Mouse (Mus musculus) intestine, embryonic 14.5 days (tissue): ENCODE data around the gene Nsg2. TPM values are rescaled to one million over a fixed set of nuclear protein-coding genes. Genes with fewer than 3 reads are reported as not detected.

Experiments used
- ATAC-seq: fragments of 200-750 bp; cut with Nextera tagmentation; replicated peaks from 2 replicates; pipeline ENCODE4 v1.8.0; 2017; ENCODE audit warnings: low read depth, moderate number of reproducible peaks, moderate TSS enrichment, moderate library complexity; ENCODE audit not compliant: low FRiP score, low TSS enrichment
- DNase-seq: peaks from one replicate; pipeline ENCODE4 v3.0.0-alpha.2; 2018; ENCODE audit warnings: low spot score
- H3K27ac ChIP-seq: fragments of 300-500 bp; sonication (generic); 2 replicates; pipeline ENCODE4 v1.5.1; 2014; ENCODE audit warnings: low read depth, mild to moderate bottlenecking, control low read depth
- H3K27me3 ChIP-seq: fragments of 300-500 bp; sonication (generic); replicated peaks from 2 replicates; pipeline ENCODE4 v1.6.1; 2014; ENCODE audit warnings: low read length, control low read depth; ENCODE audit not compliant: control insufficient read depth, insufficient read depth
- H3K36me3 ChIP-seq: fragments of 300-500 bp; sonication (generic); 2 replicates; pipeline ENCODE4 v1.6.1; 2014; ENCODE audit warnings: low read length, control low read depth; ENCODE audit not compliant: control insufficient read depth, insufficient read depth
- H3K4me1 ChIP-seq: fragments of 300-500 bp; sonication (generic); replicated peaks from 2 replicates; pipeline ENCODE4 v1.6.1; 2014; ENCODE audit warnings: low read length, control low read depth, mixed read lengths; ENCODE audit not compliant: control insufficient read depth, insufficient read depth
- H3K4me2 ChIP-seq: fragments of 300-500 bp; sonication (generic); 2 replicates; pipeline ENCODE4 v1.6.1; 2014; ENCODE audit warnings: low read length
- H3K4me3 ChIP-seq: fragments of 300-500 bp; sonication (generic); 2 replicates; pipeline ENCODE4 v1.5.1; 2014; ENCODE audit warnings: low read depth, low read length, control low read depth, mixed read lengths
- H3K9ac ChIP-seq: fragments of 300-500 bp; sonication (generic); 2 replicates; pipeline ENCODE4 v1.6.1; 2014; ENCODE audit warnings: mild to moderate bottlenecking, low read length
- H3K9me3 ChIP-seq: fragments of 300-500 bp; sonication (generic); 2 replicates; pipeline ENCODE4 v1.6.1; 2016; ENCODE audit warnings: low read length, control low read depth; ENCODE audit not compliant: control insufficient read depth
- WGBS: fragments of 180-500 bp; shearing (Covaris S2); extraction: QIAGEN DNeasy Blood & Tissue Kit; methylation state at CpG from one replicate; pipeline ENCODE4 v1.1.7; 2014; 5-methylcytosine and 5-hydroxymethylcytosine counted together
- polyA plus RNA-seq: library from polyadenylated mRNA; unstranded; fragments of >200 nt; fragmentation: Nextera tagmentation; extraction: Ambion mirVana; gene quantifications from 2 replicates; pipeline ENCODE4 v1.2.1, GENCODE M21; 2014

Nsg2 gene
- polyA plus RNA-seq: 4.0 and 5.2 TPM in 2 replicates

GRCm38 (mm10) chr11:32000281-32000680 lies at the start of gene Nsg2:
Gene Nsg2 (plus strand): TSS chr11:32000463.
- Histone ChIP-seq H3K9ac (no peak within 1 kb of the TSS), H3K4me1 (peaks cover 9% of the 10 kb centered on the region; the same call in 1 of the 2 replicates), H3K36me3 (no peaks in the 10 kb centered on the region), H3K4me2 (peak within 1 kb of the TSS; percentile 43), H3K27me3 (no peaks in the 10 kb centered on the region), H3K4me3 (peak within 1 kb of the TSS; percentile 1; the same call in 1 of the 2 replicates), H3K9me3 (no peaks in the 10 kb centered on the region), H3K27ac (no peak within 1 kb of the TSS)
- DNase-seq: peak; percentile 72
- WGBS: under 1% methylated on average over 16 of the region's 16 CpGs
- peak; percentile 84; the same call in 1 of the 2 replicates for ATAC-seq

GRCm38 (mm10) chr11:31960071-31960470 lies 40.2 kb upstream of the Nsg2 start:
- Histone ChIP-seq H3K4me2 (no peak overlapping the region), H3K9ac (no peak overlapping the region), H3K27ac (no peak overlapping the region), H3K4me1 (no peaks in the 10 kb centered on the region), H3K9me3 (no peaks in the 10 kb centered on the region), H3K27me3 (no peaks in the 10 kb centered on the region), H3K4me3 (no peak overlapping the region), H3K36me3 (no peaks in the 10 kb centered on the region)
- ATAC-seq: no peak
- no peak for DNase-seq

GRCm38 (mm10) chr11:31963993-31964392 lies 36.3 kb upstream of the Nsg2 start:
- no peak overlapping the region for H3K4me2 ChIP-seq
- H3K27me3 ChIP-seq: no peaks in the 10 kb centered on the region
- H3K36me3 ChIP-seq: no peaks in the 10 kb centered on the region
- H3K9me3 ChIP-seq: no peaks in the 10 kb centered on the region
- ATAC-seq (no peak), DNase-seq (no peak)
- 95% methylated on average over 1 of the region's 1 CpGs for WGBS
- no peak overlapping the region for H3K4me3 ChIP-seq
- H3K4me1 ChIP-seq: no peaks in the 10 kb centered on the region
- H3K27ac ChIP-seq: no peak overlapping the region
- H3K9ac ChIP-seq: no peak overlapping the region

GRCm38 (mm10) chr11:31965256-31966134 lies 34.8 kb upstream of the Nsg2 start, which contains the start of gene 4930524B15Rik:
Gene 4930524B15Rik (plus strand): TSS chr11:31965592.
- DNase-seq: peak; percentile 61
- Histone ChIP-seq H3K36me3 (no peaks in the 10 kb centered on the region), H3K27ac (no peak within 1 kb of the TSS), H3K9ac (no peak within 1 kb of the TSS), H3K27me3 (no peaks in the 10 kb centered on the region), H3K4me2 (peak within 1 kb of the TSS; percentile 44), H3K4me3 (peak within 1 kb of the TSS; percentile 17), H3K9me3 (no peaks in the 10 kb centered on the region), H3K4me1 (no peaks in the 10 kb centered on the region)
- 43% methylated on average over 47 of the region's 49 CpGs for WGBS
- no peak for ATAC-seq

GRCm38 (mm10) chr11:31974132-31974531 lies 26.1 kb upstream of the Nsg2 start:
- H3K9ac ChIP-seq: no peak overlapping the region
- H3K4me1 ChIP-seq: 0 out of 2 replicates have a peak, but pooled peaks cover 3% of the 10 kb centered on the region
- no peak overlapping the region for H3K4me2 ChIP-seq
- no peak overlapping the region for H3K4me3 ChIP-seq
- DNase-seq: no peak
- no peaks in the 10 kb centered on the region for H3K9me3 ChIP-seq
- no peaks in the 10 kb centered on the region for H3K27me3 ChIP-seq
- no peak for ATAC-seq
- H3K27ac ChIP-seq: no peak overlapping the region
- H3K36me3 ChIP-seq: no peaks in the 10 kb centered on the region
- 35% methylated on average over 4 of the region's 4 CpGs for WGBS

GRCm38 (mm10) chr11:31974826-31975225 lies 25.4 kb upstream of the Nsg2 start:
- 0 out of 2 replicates have a peak, but pooled peaks have one; percentile 40 for ATAC-seq
- Histone ChIP-seq H3K27ac (no peak overlapping the region), H3K27me3 (no peaks in the 10 kb centered on the region), H3K4me1 (0 out of 2 replicates have a peak, but pooled peaks cover 3% of the 10 kb centered on the region), H3K36me3 (no peaks in the 10 kb centered on the region), H3K4me3 (no peak overlapping the region), H3K9me3 (0 out of 2 replicates have a peak, but pooled peaks cover 3% of the 10 kb centered on the region), H3K9ac (no peak overlapping the region), H3K4me2 (no peak overlapping the region)
- 21% methylated on average over 8 of the region's 8 CpGs for WGBS
- no peak for DNase-seq

- H3K4me1 ChIP-seq: 0 out of 2 replicates have a peak, but pooled peaks cover 3% of the 10 kb centered on the region
- no peak overlapping the region for H3K9ac ChIP-seq
- WGBS: 80% methylated on average over 5 of the region's 5 CpGs
- no peak for DNase-seq
- ATAC-seq: no peak
- no peak overlapping the region for H3K4me3 ChIP-seq
- no peak overlapping the region for H3K4me2 ChIP-seq
- no peaks in the 10 kb centered on the region for H3K27me3 ChIP-seq
- no peak overlapping the region for H3K27ac ChIP-seq
- no peaks in the 10 kb centered on the region for H3K36me3 ChIP-seq
- H3K9me3 ChIP-seq: 0 out of 2 replicates have a peak, but pooled peaks cover 5% of the 10 kb centered on the region
Observed at GRCm38 (mm10) chr11:31975678-31976077, 24.6 kb upstream of the Nsg2 start.

- ATAC-seq (no peak), DNase-seq (no peak)
- Histone ChIP-seq H3K36me3 (no peaks in the 10 kb centered on the region), H3K4me2 (no peak overlapping the region), H3K9ac (no peak overlapping the region), H3K4me3 (no peak overlapping the region), H3K27me3 (no peaks in the 10 kb centered on the region), H3K9me3 (0 out of 2 replicates have a peak, but pooled peaks cover 5% of the 10 kb centered on the region), H3K27ac (no peak overlapping the region), H3K4me1 (0 out of 2 replicates have a peak, but pooled peaks cover 3% of the 10 kb centered on the region)
- WGBS: 52% methylated on average over 5 of the region's 5 CpGs
Observed at GRCm38 (mm10) chr11:31976137-31976536, 24.1 kb upstream of the Nsg2 start.
